Mouse (Mus musculus) frontal cortex, adult (tissue): ENCODE data around the gene Ctdsp2.

Source experiments
- ATAC-seq: cut with Nextera tagmentation; 2 replicates; pipeline ENCODE4 v1.9.2; 2017; ENCODE audit warnings: mild to moderate bottlenecking, moderate library complexity, mixed read lengths; ENCODE audit not compliant: low TSS enrichment

The Ctdsp2 gene

DNA sequence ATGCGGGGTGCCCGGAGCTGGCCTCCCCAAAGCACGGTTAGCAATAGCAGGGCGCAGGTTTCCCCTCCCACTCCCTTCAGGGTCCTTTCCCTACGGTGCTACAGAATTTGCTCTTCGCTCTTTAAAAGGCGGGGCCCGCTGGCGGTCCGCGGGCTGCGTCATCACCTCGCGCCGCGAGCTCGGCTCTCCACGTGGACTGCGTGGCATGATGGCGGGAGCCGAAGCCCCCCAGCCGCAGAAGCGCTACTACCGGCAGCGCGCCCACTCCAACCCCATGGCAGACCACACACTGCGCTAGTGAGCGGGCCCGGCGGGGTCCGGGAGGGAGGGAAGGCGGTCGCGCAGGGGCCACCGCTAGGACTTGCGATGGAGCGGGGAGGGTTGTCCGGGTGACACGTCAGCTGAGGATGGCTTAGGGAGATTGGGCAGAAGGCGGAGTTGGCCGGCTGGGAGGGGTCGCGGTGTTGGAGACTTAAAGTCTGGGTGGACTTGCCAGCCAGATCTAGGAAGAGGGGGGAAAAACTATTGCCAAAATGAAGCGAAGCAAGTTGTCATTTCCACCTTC lies 63.3 kb downstream of the Ctdsp2 start:
- peak; percentile 82 for ATAC-seq

- no peak for ATAC-seq
Observed at GRCm38 (mm10) chr10:127042468-127043115, 64.1 kb downstream of the Ctdsp2 start.

GRCm38 (mm10) chr10:127043187-127043586 lies 64.7 kb downstream of the Ctdsp2 start:
- ATAC-seq = no peak

DNA sequence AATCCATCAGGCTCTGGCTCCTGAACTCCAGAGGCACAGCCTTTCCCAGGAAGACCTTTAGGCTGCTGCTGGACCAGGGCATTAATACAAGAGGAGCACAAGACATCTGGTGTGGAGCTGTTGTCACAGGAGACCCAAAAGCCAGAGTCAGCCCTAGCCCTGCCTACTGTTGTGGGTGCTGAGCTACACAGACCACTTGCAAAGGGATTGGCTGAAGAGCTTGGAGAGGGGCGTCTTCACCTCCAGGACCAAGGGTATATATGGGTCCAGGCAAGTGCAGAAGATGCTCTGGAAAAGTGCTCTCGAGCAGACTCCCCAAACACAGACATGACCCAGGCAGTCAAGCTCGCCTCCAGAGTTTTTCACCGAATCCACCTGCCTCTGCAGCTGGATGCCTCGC lies 69.4 kb downstream of the Ctdsp2 start, which contains the start of gene Cyp27b1:
TSS of gene Cyp27b1 (plus strand) at position 297 of the 400 bp plus-strand sequence.
- ATAC-seq = no peak

- ATAC-seq = peak; percentile 75
Observed at GRCm38 (mm10) chr10:127048608-127049394, 70.3 kb downstream of the Ctdsp2 start.
